Mouse (Mus musculus) liver, postnatal 0 days (tissue): ENCODE measurements around the gene Ufl1. TPM values are rescaled to one million over a fixed set of nuclear protein-coding genes. Genes with fewer than 3 reads are reported as not detected.

Experiments used
- ATAC-seq: fragments of 200-750 bp; cut with Nextera tagmentation; 2 replicates; pipeline ENCODE4 v1.8.0; 2017; ENCODE audit warnings: mild to moderate bottlenecking, moderate library complexity
- DNase-seq: peaks from one replicate; pipeline ENCODE4 v3.0.0-alpha.2; 2016
- H3K27ac ChIP-seq: fragments of 300-500 bp; sonication (generic); 2 replicates; pipeline ENCODE4 v1.5.1; 2014; ENCODE audit warnings: antibody characterized with exemption, moderate library complexity, mild to moderate bottlenecking, low read depth
- H3K27me3 ChIP-seq: fragments of 300-500 bp; sonication (generic); 2 replicates; pipeline ENCODE4 v1.6.1; 2014; ENCODE audit warnings: low read length, control low read depth, mixed read lengths; ENCODE audit not compliant: insufficient read depth
- H3K36me3 ChIP-seq: fragments of 300-500 bp; sonication (generic); replicated peaks from 2 replicates; pipeline ENCODE4 v1.6.1; 2014; ENCODE audit warnings: mild to moderate bottlenecking, control low read depth, low read length, moderate library complexity, mixed read lengths; ENCODE audit not compliant: insufficient read depth
- H3K4me1 ChIP-seq: fragments of 300-500 bp; sonication (generic); 2 replicates; pipeline ENCODE4 v1.6.1; 2014; ENCODE audit warnings: antibody characterized with exemption, mild to moderate bottlenecking, control low read depth; ENCODE audit not compliant: insufficient read depth
- H3K4me2 ChIP-seq: fragments of 300-500 bp; sonication (generic); 2 replicates; pipeline ENCODE4 v1.6.1; 2014; ENCODE audit warnings: low read depth, mild to moderate bottlenecking, low read length, moderate library complexity, mixed read lengths
- H3K4me3 ChIP-seq: fragments of 300-500 bp; sonication (generic); 2 replicates; pipeline ENCODE4 v1.5.1; 2014; ENCODE audit warnings: low read depth, low read length
- H3K9ac ChIP-seq: fragments of 300-500 bp; sonication (generic); replicated peaks from 2 replicates; pipeline ENCODE4 v1.6.1; 2014; ENCODE audit warnings: mild to moderate bottlenecking, moderate library complexity
- H3K9me3 ChIP-seq: fragments of 300-500 bp; sonication (generic); 2 replicates; pipeline ENCODE4 v1.6.1; 2016; ENCODE audit warnings: mild to moderate bottlenecking, control low read depth, low read length, mixed read lengths
- CTCF ChIP-seq: sonication (generic); IDR thresholded peaks from 2 replicates; pipeline ENCODE4 v1.5.1; 2016; ENCODE audit warnings: antibody characterized with exemption, low read depth
- EP300 ChIP-seq: IDR thresholded peaks from 2 replicates; pipeline ENCODE4 v1.6.1; 2016; ENCODE audit warnings: antibody characterized with exemption, low read depth, mild to moderate bottlenecking
- WGBS: fragments of 180-500 bp; shearing (Covaris S2); extraction: QIAGEN DNeasy Blood & Tissue Kit; methylation state at CpG from one replicate; pipeline ENCODE4 v1.1.7; 2014; ENCODE audit not compliant: insufficient replicate concordance; 5-methylcytosine and 5-hydroxymethylcytosine counted together
- polyA plus RNA-seq: library from polyadenylated mRNA; unstranded; fragments of >200 nt; fragmentation: Nextera tagmentation; extraction: Ambion mirVana; gene quantifications from 2 replicates; pipeline ENCODE4 v1.2.1, GENCODE M21; 2015

Ufl1 gene
- polyA plus RNA-seq, 1 experiment from 2014 or later, result 23.3 TPM

- Histone ChIP-seq H3K27ac (no peak overlapping the region), H3K27me3 (no peaks in the 10 kb centered on the region), H3K9me3 (no peaks in the 10 kb centered on the region), H3K4me1 (no peaks in the 10 kb centered on the region), H3K36me3 (no peaks in the 10 kb centered on the region), H3K4me2 (no peak overlapping the region), H3K4me3 (no peak overlapping the region), H3K9ac (no peak overlapping the region)
- 85% methylated on average over 3 of the region's 3 CpGs for WGBS
- ATAC-seq (no peak), DNase-seq (no peak)
- TF ChIP-seq CTCF, result no peak
- no peak for TF ChIP-seq EP300
Observed at GRCm38 (mm10) chr4:25232546-25232945, 49.1 kb downstream of the Ufl1 start.

GRCm38 (mm10) chr4:25227527-25227926, 54.1 kb downstream of the Ufl1 start:
- Histone ChIP-seq H3K4me3 (no peak overlapping the region), H3K27me3 (no peaks in the 10 kb centered on the region), H3K27ac (no peak overlapping the region), H3K36me3 (no peaks in the 10 kb centered on the region), H3K4me1 (no peaks in the 10 kb centered on the region), H3K9ac (no peak overlapping the region), H3K9me3 (no peaks in the 10 kb centered on the region), H3K4me2 (no peak overlapping the region)
- no peak for DNase-seq
- ATAC-seq, result no peak
- 32% methylated on average over 1 of the region's 1 CpGs for WGBS
- TF ChIP-seq EP300, result no peak
- no peak for TF ChIP-seq CTCF

GRCm38 (mm10) chr4:25221927-25222326, 59.7 kb downstream of the Ufl1 start:
- TF ChIP-seq EP300, result no peak
- TF ChIP-seq CTCF, result no peak
- Histone ChIP-seq H3K4me2 (no peak overlapping the region), H3K4me1 (no peaks in the 10 kb centered on the region), H3K27ac (no peak overlapping the region), H3K27me3 (no peaks in the 10 kb centered on the region), H3K4me3 (no peak overlapping the region), H3K36me3 (no peaks in the 10 kb centered on the region), H3K9ac (no peak overlapping the region), H3K9me3 (no peaks in the 10 kb centered on the region)
- no peak for DNase-seq
- no peak for ATAC-seq

- no peak overlapping the region for H3K4me2 ChIP-seq
- no peaks in the 10 kb centered on the region for H3K36me3 ChIP-seq
- H3K27me3 ChIP-seq, result no peaks in the 10 kb centered on the region
- H3K9ac ChIP-seq, result no peak overlapping the region
- 51% methylated on average over 5 of the region's 5 CpGs for WGBS
- no peak for TF ChIP-seq EP300
- no peak overlapping the region for H3K4me3 ChIP-seq
- no peaks in the 10 kb centered on the region for H3K9me3 ChIP-seq
- H3K27ac ChIP-seq, result no peak overlapping the region
- no peaks in the 10 kb centered on the region for H3K4me1 ChIP-seq
- DNase-seq (no peak), ATAC-seq (no peak)
Observed at GRCm38 (mm10) chr4:25213451-25213850, 68.2 kb downstream of the Ufl1 start.

- Histone ChIP-seq H3K4me2 (no peak overlapping the region), H3K9me3 (no peaks in the 10 kb centered on the region), H3K36me3 (no peaks in the 10 kb centered on the region), H3K27ac (no peak overlapping the region), H3K4me3 (no peak overlapping the region), H3K27me3 (no peaks in the 10 kb centered on the region), H3K9ac (no peak overlapping the region), H3K4me1 (no peaks in the 10 kb centered on the region)
- no peak for ATAC-seq
- 72% methylated on average over 4 of the region's 4 CpGs for WGBS
- no peak for TF ChIP-seq CTCF
- no peak for TF ChIP-seq EP300
- no peak for DNase-seq
Observed at GRCm38 (mm10) chr4:25206166-25206565, 75.5 kb downstream of the Ufl1 start.

Other genes starting within 250 kb of the Ufl1 start
- not detected in 2 replicates for gene Fhl5, start 38.9 kb downstream of the Ufl1 start, polyA plus RNA-seq